Mouse (Mus musculus): ENCODE measurements around the gene Gm6034.
"Not testable (repeated sequence)": the region's sequence is repeated elsewhere in the genome, so short reads cannot be mapped to it uniquely, and the experiment has no call there.

GRCm38 (mm10) chr17:36082519-36083232 is 39.9 kb downstream of the Gm6034 start:
- TF ChIP-seq CTCF (IDR thresholded peaks at IDR 0.05; ENCODE audit: low read depth, low read length); GATA1 (IDR thresholded peaks at IDR 0.05; ENCODE audit: borderline replicate concordance, low read length); POLR2AphosphoS5 (IDR thresholded peaks at IDR 0.05; ENCODE audit: insufficient replicate concordance, low read depth, low read length); TAL1 (conservative IDR thresholded peaks at IDR 0.05; ENCODE audit: low read depth, low read length): not testable (repeated sequence)

All from G1E (cell line).